Mouse (Mus musculus): ENCODE data around the gene Galnt17.

GRCm38 (mm10) chr5:131165681-131166080 is 142.6 kb downstream of the Galnt17 start:
- TF ChIP-seq CTCF (IDR thresholded peaks at IDR 0.05; ENCODE audit: borderline replicate concordance, extremely low read depth, insufficient read depth, insufficient read length) = no peak
- TF ChIP-seq POLR2A (IDR thresholded peaks at IDR 0.05; ENCODE audit: borderline replicate concordance, extremely low read depth, insufficient read depth, insufficient read length, poor library complexity, severe bottlenecking) = no peak

Data from brain, embryonic 14.5 days (tissue).